17 mouse cellular contexts compared by ENCODE assay signal in genomic region chr2:105963447-105963846, GRCm38 (mm10).
"Had no signal": no experiment of that assay in that cellular context is flagged by ENCODE, and none has a peak within 500 bp of the region (broad histone marks: within the 10 kb centered on the region; RNA-seq: fewer than 3 reads in every experiment).

No protein-coding gene starts in this region.

- H3K9me3 ChIP-seq: midbrain, embryonic 10.5 days; midbrain, embryonic 13.5 days; midbrain, embryonic 15.5 days; neural tube, embryonic 13.5 days; neural tube, embryonic 15.5 days; stomach, embryonic 15.5 days had no signal

- H3K9ac ChIP-seq: liver, embryonic 14.5 days; lung, embryonic 14.5 days; midbrain, embryonic 13.5 days; midbrain, embryonic 15.5 days; neural tube, embryonic 13.5 days; neural tube, embryonic 15.5 days; stomach, embryonic 15.5 days had no signal

- H3K4me3 ChIP-seq: midbrain, embryonic 10.5 days; midbrain, embryonic 13.5 days; midbrain, embryonic 15.5 days; myocyte; neural tube, embryonic 13.5 days; neural tube, embryonic 15.5 days; stomach, embryonic 15.5 days had no signal

- H3K4me2 ChIP-seq: lung, embryonic 14.5 days; midbrain, embryonic 13.5 days; midbrain, embryonic 15.5 days; neural tube, embryonic 13.5 days; neural tube, embryonic 15.5 days; stomach, embryonic 15.5 days had no signal

- H3K27ac ChIP-seq: liver, embryonic 14.5 days; midbrain, embryonic 10.5 days; midbrain, embryonic 13.5 days; midbrain, embryonic 15.5 days; neural tube, embryonic 13.5 days; neural tube, embryonic 15.5 days; stomach, embryonic 15.5 days; stomach, postnatal 0 days had no signal

- ATAC-seq: midbrain, embryonic 13.5 days; midbrain, embryonic 15.5 days had no signal

- DNase-seq: lung, adult 18-20 months; lung, embryonic 14.5 days; lung, postnatal 10 days; lung, postnatal 4 days; right cerebral cortex, postnatal 14 days; thymus, adult 2 months; thymus, postnatal 25 days; thymus, postnatal 4 days had no signal

- H3K4me1 ChIP-seq: midbrain, embryonic 10.5 days; midbrain, embryonic 13.5 days; midbrain, embryonic 15.5 days; neural tube, embryonic 13.5 days; neural tube, embryonic 15.5 days; stomach, embryonic 15.5 days had no signal

- H3K27me3 ChIP-seq: midbrain, embryonic 13.5 days; midbrain, embryonic 15.5 days; neural tube, embryonic 13.5 days; neural tube, embryonic 15.5 days; stomach, embryonic 15.5 days had no signal

- H3K36me3 ChIP-seq: midbrain, embryonic 15.5 days; stomach, embryonic 15.5 days had no signal
